Mouse (Mus musculus) kidney, adult 11 months (tissue): ENCODE data around the gene Akt1.

Source experiments
- DNase-seq: peaks from one replicate; pipeline ENCODE4 v3.0.0; 2022

Akt1 gene

GRCm38 (mm10) chr12:112660576-112661326, 13.9 kb downstream of the Akt1 start:
- DNase-seq: no peak

GRCm38 (mm10) chr12:112659109-112659508, 15.6 kb downstream of the Akt1 start:
- no peak for DNase-seq

GRCm38 (mm10) chr12:112658619-112659018, 16.1 kb downstream of the Akt1 start:
- DNase-seq: no peak

- no peak for DNase-seq
These were observed 20.6 kb downstream of the Akt1 start for GRCm38 (mm10) chr12:112654076-112654475.

GRCm38 (mm10) chr12:112653157-112653824, 21.4 kb downstream of the Akt1 start:
- DNase-seq: peak; percentile 80

- DNase-seq: no peak
These were observed 22.8 kb downstream of the Akt1 start for GRCm38 (mm10) chr12:112651778-112652439.

GRCm38 (mm10) chr12:112648081-112648480, 26.6 kb downstream of the Akt1 start:
- DNase-seq: no peak

GRCm38 (mm10) chr12:112646139-112646538, 28.5 kb downstream of the Akt1 start:
- no peak for DNase-seq

- peak; percentile 37 for DNase-seq
These were observed 29.7 kb downstream of the Akt1 start for GRCm38 (mm10) chr12:112644855-112645506.

- DNase-seq: peak; percentile 99
These were observed 30.4 kb downstream of the Akt1 start, which contains the start of gene Siva1 for GRCm38 (mm10) chr12:112644180-112644854. Siva1 (plus strand) TSS chr12:112644679.

- no peak for DNase-seq
These were observed 31.6 kb downstream of the Akt1 start for GRCm38 (mm10) chr12:112643126-112643525.

GRCm38 (mm10) chr12:112639526-112639925, 35.2 kb downstream of the Akt1 start:
- no peak for DNase-seq

- DNase-seq: no peak
These were observed 41.0 kb downstream of the Akt1 start for GRCm38 (mm10) chr12:112633686-112634085.

GRCm38 (mm10) chr12:112632907-112633306, 41.8 kb downstream of the Akt1 start:
- DNase-seq: no peak

GRCm38 (mm10) chr12:112632084-112632777, 42.5 kb downstream of the Akt1 start:
- DNase-seq: no peak

GRCm38 (mm10) chr12:112631472-112631871, 43.2 kb downstream of the Akt1 start:
- DNase-seq: no peak

- no peak for DNase-seq
These were observed 43.9 kb downstream of the Akt1 start for GRCm38 (mm10) chr12:112630796-112631195.

- DNase-seq: no peak
These were observed 44.7 kb downstream of the Akt1 start for GRCm38 (mm10) chr12:112630029-112630428.

GRCm38 (mm10) chr12:112628928-112629721, 45.6 kb downstream of the Akt1 start:
- no peak for DNase-seq

- no peak for DNase-seq
These were observed 46.5 kb downstream of the Akt1 start for GRCm38 (mm10) chr12:112628197-112628596.
